Mouse (Mus musculus): ENCODE results near the gene Olfr71. TPM values are rescaled to one million over a fixed set of nuclear protein-coding genes. Genes with fewer than 3 reads are reported as not detected.
A peak's percentile ranks its signal among the peaks of the same experiment; 100 is the strongest.

Gene Olfr71
- polyA plus RNA-seq, 1 experiment = 0.67 TPM

DNA sequence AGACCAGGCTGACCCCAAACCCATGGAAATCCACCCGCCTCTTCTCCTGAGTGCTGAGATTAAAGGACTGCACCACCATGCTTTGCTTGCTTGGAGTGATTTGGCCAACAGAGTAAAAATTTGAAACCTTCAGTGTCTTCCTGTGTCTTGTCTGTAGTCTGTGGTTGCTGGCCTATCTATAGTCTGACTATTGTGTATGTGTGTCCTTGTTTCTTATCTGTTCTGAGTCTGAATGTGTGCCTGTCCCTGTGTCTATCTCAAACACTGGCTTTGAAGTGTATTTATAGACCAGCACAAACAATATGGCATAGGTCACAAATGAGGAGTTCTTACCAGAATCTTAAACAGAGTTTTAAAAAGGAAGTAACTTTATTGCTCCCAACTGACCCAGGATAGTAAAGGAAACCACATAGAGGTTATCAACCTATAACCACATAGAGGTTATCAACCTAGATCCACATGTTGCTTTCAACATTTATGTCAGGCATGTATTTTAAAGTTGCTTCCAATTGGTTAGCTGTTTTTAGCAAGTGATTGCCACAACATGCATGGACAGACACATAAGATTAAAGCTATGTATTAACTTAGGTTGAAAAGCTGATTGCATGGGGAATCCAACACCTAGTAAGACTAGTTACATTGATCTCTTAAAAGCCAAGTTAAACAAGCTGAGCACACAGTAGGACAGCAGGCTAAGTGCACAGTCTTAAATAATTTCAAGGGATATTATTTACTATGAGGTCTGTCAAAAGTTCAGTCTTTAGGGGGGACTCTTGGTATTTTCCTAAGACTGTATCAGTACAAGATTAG is 15.4 kb downstream of the Olfr71 start:
- Histone ChIP-seq H3K4me3 (replicated peaks; ENCODE audit: extremely low read depth, low read depth, low read length) (no peak overlapping the region), H3K4me1 (ENCODE audit: control insufficient read depth, insufficient read depth, low read length) (peaks cover 2% of the 10 kb centered on the region; the same call in 1 of the 2 replicates)
- no peak for DNase-seq
- 89% methylated on average over 1 of the region's 1 CpGs for WGBS
- no peak for TF ChIP-seq POLR2A (IDR thresholded peaks at IDR 0.05; ENCODE audit: borderline replicate concordance, extremely low read depth, low read depth, low read length)

DNA sequence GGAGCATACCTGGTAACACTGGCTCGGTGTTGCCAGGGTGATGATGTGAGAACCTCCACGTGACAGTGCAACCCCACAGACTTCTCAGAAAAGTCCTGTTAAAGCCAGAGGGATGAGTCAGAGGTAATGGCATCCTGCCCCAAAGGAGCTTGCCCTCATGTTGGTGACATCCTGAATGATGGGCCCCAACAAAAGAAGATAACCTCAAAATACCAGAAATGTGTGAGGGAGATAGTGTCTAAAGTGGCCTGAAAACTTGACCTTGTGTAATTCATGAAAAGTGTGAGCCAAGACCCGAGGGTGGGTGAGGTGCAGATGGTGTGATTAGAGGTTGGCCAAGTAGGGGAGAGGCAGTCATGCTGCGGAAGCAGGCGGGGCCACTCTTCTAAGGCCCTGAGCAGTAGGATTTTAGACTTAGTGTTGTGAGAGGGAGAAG is 16.2 kb downstream of the Olfr71 start:
- H3K4me3 ChIP-seq (replicated peaks; ENCODE audit: extremely low read depth, low read depth, low read length) = no peak overlapping the region
- WGBS = 39% methylated on average over 5 of the region's 5 CpGs
- DNase-seq = no peak
- TF ChIP-seq POLR2A (IDR thresholded peaks at IDR 0.05; ENCODE audit: borderline replicate concordance, extremely low read depth, low read depth, low read length) (no peak), CTCF (IDR thresholded peaks at IDR 0.05; ENCODE audit: insufficient read depth, low read length) (no peak)
- H3K4me1 ChIP-seq (ENCODE audit: control insufficient read depth, insufficient read depth, low read length) = peaks cover 2% of the 10 kb centered on the region; the same call in 1 of the 2 replicates

DNA sequence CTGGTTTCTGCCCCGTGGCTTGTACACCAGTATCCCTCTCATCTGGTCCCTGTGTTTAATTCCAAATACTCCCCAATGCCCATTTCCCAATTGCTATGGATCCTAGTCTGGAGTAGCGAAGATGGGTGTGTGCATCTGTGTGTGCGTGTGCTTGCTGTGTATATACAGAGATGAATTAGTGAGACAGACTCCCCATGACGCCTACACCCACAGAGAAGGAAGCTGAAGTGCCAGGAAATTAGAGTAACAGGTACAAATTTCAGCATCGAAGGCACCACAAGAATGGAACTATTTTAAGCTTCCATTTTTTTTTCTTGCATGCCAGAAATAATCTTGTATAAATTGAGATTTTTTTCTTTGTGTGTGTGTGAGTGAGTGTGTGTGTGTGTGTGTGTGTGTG is 19.0 kb downstream of the Olfr71 start:
- no peak for DNase-seq
- Histone ChIP-seq H3K4me3 (replicated peaks; ENCODE audit: extremely low read depth, low read depth, low read length) (no peak overlapping the region), H3K4me1 (ENCODE audit: control insufficient read depth, insufficient read depth, low read length) (peaks cover 2% of the 10 kb centered on the region; the same call in 1 of the 2 replicates)
- WGBS = 61% methylated on average over 5 of the region's 5 CpGs
- TF ChIP-seq POLR2A (IDR thresholded peaks at IDR 0.05; ENCODE audit: borderline replicate concordance, extremely low read depth, low read depth, low read length) (no peak), CTCF (IDR thresholded peaks at IDR 0.05; ENCODE audit: insufficient read depth, low read length) (no peak)

DNA sequence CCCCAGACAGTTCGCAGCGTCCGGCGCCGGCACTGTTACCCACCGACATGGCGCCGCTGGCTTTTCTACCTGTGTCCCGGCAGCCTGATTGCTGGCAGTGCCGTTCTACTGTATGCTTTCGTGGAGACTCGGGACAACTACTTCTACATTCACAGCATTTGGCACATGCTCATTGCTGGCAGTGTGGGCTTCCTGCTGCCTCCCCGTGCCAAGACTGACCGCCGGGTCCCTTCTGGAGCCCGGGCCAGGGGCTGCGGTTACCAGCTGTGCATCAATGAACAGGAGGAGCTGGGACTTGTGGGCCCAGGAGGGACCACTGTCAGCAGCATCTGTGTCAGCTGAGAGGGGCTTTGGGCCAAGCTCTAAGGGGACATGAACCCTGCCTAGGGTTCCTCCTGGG is 20.0 kb downstream of the Olfr71 start:
- TF ChIP-seq CTCF (IDR thresholded peaks at IDR 0.05; ENCODE audit: insufficient read depth, low read length) (no peak), POLR2A (IDR thresholded peaks at IDR 0.05; ENCODE audit: borderline replicate concordance, extremely low read depth, low read depth, low read length) (no peak)
- DNase-seq = no peak
- H3K4me3 ChIP-seq (replicated peaks; ENCODE audit: extremely low read depth, low read depth, low read length) = no peak overlapping the region
- 95% methylated on average over 17 of the region's 17 CpGs for WGBS
- peaks cover 2% of the 10 kb centered on the region; the same call in 1 of the 2 replicates for H3K4me1 ChIP-seq (ENCODE audit: control insufficient read depth, insufficient read depth, low read length)

DNA sequence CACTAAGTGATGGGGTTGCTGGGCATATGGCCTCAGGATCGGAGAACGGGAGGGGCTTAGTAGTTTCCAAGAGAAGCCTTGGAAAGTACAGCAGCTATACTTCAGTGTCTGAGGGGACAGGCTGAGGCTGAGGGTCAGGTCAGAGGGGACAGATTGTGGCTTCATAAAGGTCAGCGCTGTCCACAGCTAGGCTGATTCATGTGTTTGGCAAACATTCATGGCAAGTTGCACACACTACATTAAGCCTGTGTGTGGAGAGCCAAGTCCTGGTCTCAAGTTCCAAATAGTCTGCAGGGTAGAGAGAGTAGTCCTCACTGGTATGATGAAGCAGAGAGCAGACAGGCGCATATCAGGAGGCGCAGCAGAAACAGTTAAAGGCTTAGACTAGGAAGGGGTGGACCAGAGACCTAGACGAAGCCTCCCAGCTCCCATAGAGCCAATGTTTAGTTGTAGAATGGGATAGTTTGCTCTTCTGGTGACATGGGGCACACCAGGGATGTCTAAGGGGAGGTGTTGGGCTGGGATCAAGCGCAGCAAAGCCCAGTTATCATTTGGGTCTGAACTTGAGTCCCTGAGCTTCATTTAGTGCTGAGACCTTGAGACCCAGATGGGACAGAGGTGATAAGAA is 30.5 kb downstream of the Olfr71 start:
- WGBS = 80% methylated on average over 7 of the region's 7 CpGs
- H3K4me1 ChIP-seq (ENCODE audit: control insufficient read depth, insufficient read depth, low read length) = no peaks in the 10 kb centered on the region
- no peak overlapping the region for H3K4me3 ChIP-seq (replicated peaks; ENCODE audit: extremely low read depth, low read depth, low read length)
- TF ChIP-seq CTCF (IDR thresholded peaks at IDR 0.05; ENCODE audit: insufficient read depth, low read length) = no peak
- TF ChIP-seq POLR2A (IDR thresholded peaks at IDR 0.05; ENCODE audit: borderline replicate concordance, extremely low read depth, low read depth, low read length) = no peak
- DNase-seq = no peak

DNA sequence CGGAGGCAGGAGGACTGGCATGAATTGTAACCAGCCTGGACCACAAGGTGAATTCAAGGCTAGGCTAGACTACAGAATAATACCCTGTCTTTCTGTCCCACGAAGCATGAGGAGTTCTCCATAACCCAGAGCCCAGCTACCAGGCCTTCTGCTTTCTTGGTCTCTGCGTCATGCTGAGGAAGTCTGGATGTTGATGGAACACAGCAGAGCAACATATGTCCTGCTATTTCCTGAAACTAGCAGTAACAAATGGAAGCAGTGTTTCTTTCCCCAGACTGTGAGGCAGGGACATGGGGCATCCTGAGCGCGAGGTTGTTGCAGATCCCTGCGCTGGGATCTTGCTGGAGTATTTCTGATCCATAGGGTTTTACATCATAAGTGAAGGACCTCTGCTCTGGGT is 31.5 kb downstream of the Olfr71 start:
- DNase-seq = no peak
- no peak for TF ChIP-seq POLR2A (IDR thresholded peaks at IDR 0.05; ENCODE audit: borderline replicate concordance, extremely low read depth, low read depth, low read length)
- TF ChIP-seq CTCF (IDR thresholded peaks at IDR 0.05; ENCODE audit: insufficient read depth, low read length) = no peak
- WGBS = 91% methylated on average over 6 of the region's 6 CpGs
- Histone ChIP-seq H3K4me1 (ENCODE audit: control insufficient read depth, insufficient read depth, low read length) (no peaks in the 10 kb centered on the region), H3K4me3 (replicated peaks; ENCODE audit: extremely low read depth, low read depth, low read length) (no peak overlapping the region)

DNA sequence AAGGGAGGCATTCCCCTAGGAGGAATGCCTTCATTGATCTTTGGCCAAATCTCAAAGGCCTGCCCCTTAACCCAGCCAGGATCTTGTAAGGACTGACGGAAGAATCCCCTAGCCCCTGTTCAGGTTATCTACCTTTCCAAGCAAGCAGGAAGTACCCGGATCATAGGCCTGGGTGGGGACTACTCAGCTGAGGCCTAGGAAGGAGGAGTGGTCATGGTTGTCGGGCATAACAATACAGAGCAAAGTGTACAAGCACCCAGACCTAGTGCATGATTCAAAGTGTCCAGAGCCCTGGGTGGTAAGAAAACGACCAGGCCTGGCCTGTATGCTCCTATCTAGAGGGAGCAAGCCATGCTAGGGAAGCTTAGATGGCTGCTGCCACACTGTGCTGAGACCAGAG is 34.4 kb downstream of the Olfr71 start:
- Histone ChIP-seq H3K4me3 (replicated peaks; ENCODE audit: extremely low read depth, low read depth, low read length) (no peak overlapping the region), H3K4me1 (ENCODE audit: control insufficient read depth, insufficient read depth, low read length) (no peaks in the 10 kb centered on the region)
- no peak for DNase-seq
- no peak for TF ChIP-seq POLR2A (IDR thresholded peaks at IDR 0.05; ENCODE audit: borderline replicate concordance, extremely low read depth, low read depth, low read length)
- TF ChIP-seq CTCF (IDR thresholded peaks at IDR 0.05; ENCODE audit: insufficient read depth, low read length) = no peak
- WGBS = 67% methylated on average over 4 of the region's 4 CpGs

DNA sequence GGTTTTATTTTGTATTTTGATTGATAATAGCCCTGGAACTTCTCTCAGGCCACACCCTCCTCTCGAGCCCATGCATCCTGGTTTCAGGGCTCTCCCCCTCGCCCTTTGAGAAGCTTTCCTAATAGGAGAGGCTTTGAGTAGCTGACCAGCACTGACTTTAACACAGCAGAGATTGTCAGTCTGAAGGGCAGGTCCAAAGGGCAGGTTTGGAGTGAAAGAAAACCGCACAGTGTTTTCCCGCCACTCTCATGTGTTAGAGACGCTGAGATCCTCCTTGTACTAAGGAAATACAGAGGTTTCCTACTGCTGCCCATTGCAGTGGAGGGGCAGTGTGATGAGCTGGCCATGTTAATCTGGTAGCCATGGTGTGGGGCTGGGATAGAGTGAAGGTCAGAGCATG is 35.1 kb downstream of the Olfr71 start:
- no peak for TF ChIP-seq CTCF (IDR thresholded peaks at IDR 0.05; ENCODE audit: insufficient read depth, low read length)
- no peak for TF ChIP-seq POLR2A (IDR thresholded peaks at IDR 0.05; ENCODE audit: borderline replicate concordance, extremely low read depth, low read depth, low read length)
- no peaks in the 10 kb centered on the region for H3K4me1 ChIP-seq (ENCODE audit: control insufficient read depth, insufficient read depth, low read length)
- H3K4me3 ChIP-seq (replicated peaks; ENCODE audit: extremely low read depth, low read depth, low read length) = no peak overlapping the region
- DNase-seq = no peak
- WGBS = 80% methylated on average over 5 of the region's 5 CpGs

DNA sequence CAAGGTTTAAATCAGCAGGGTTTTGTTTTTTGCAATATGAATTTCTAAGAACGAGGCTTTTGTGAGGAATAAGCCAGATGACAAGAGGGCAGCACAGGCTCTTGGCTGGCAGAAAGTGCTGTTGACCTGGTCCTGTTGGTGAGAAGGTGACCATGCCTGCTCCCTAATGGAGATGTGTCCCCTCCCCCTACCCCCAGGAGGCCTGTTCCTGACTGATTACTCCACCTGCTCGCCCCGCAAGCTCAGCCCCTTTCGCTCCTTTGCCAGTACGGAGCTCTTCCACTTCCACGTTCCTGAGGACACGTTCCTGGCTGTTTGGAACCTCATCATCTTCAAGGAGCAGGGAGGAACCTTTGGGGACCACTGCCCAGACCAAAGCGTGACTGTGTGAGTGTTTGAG is 36.4 kb downstream of the Olfr71 start:
- TF ChIP-seq CTCF (IDR thresholded peaks at IDR 0.05; ENCODE audit: insufficient read depth, low read length) (no peak), POLR2A (IDR thresholded peaks at IDR 0.05; ENCODE audit: borderline replicate concordance, extremely low read depth, low read depth, low read length) (no peak)
- Histone ChIP-seq H3K4me1 (ENCODE audit: control insufficient read depth, insufficient read depth, low read length) (peaks cover 4% of the 10 kb centered on the region), H3K4me3 (replicated peaks; ENCODE audit: extremely low read depth, low read depth, low read length) (no peak overlapping the region)
- 68% methylated on average over 8 of the region's 8 CpGs for WGBS
- no peak for DNase-seq

DNA sequence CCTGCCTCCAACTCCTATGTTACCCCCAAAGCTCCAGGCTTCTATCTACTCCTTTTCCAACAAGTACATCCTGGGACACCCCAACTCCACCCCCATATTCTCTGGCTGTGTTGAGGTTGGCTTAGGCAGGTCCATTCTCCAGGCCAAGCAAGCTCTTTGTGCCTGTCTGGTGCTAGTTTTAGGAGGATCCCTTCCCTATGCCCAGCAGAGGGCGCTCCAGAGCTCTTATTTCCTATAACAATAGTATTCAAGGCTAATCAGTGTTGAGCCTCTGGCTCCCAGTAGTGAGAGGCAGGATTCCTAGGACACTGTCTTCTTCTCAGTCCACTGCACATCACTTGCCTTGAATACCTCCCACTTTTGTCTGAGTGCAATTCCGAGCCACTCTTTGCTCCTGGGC is 38.0 kb downstream of the Olfr71 start:
- no peak for TF ChIP-seq POLR2A (IDR thresholded peaks at IDR 0.05; ENCODE audit: borderline replicate concordance, extremely low read depth, low read depth, low read length)
- TF ChIP-seq CTCF (IDR thresholded peaks at IDR 0.05; ENCODE audit: insufficient read depth, low read length) = peak; percentile 71
- no peak overlapping the region for H3K4me3 ChIP-seq (replicated peaks; ENCODE audit: extremely low read depth, low read depth, low read length)
- DNase-seq = peak; percentile 89
- H3K4me1 ChIP-seq (ENCODE audit: control insufficient read depth, insufficient read depth, low read length) = peaks cover 4% of the 10 kb centered on the region
- WGBS = 12% methylated on average over 2 of the region's 2 CpGs
